Mouse (Mus musculus) activated CD4-positive, CD25-positive, alpha-beta regulatory T cell, adult 4 months (primary cell): ENCODE data around the gene Gm3893. TPM values are rescaled to one million over a fixed set of nuclear protein-coding genes. Genes with fewer than 3 reads are reported as not detected.
"Not testable (repeated sequence)": the region's sequence is repeated elsewhere in the genome, so short reads cannot be mapped to it uniquely, and the experiment has no call there.

Source experiments
- ATAC-seq: one replicate; pipeline ENCODE4 v1.8.0; 2017
- polyA plus RNA-seq, 2 experiments: library from polyadenylated mRNA; unstranded; fragments of 100-300 nt; shearing (Covaris generic); gene quantifications; one replicate each; pipeline ENCODE4 v1.2.1; 2017

Gene Gm3893
- polyA plus RNA-seq, result not detected

DNA sequence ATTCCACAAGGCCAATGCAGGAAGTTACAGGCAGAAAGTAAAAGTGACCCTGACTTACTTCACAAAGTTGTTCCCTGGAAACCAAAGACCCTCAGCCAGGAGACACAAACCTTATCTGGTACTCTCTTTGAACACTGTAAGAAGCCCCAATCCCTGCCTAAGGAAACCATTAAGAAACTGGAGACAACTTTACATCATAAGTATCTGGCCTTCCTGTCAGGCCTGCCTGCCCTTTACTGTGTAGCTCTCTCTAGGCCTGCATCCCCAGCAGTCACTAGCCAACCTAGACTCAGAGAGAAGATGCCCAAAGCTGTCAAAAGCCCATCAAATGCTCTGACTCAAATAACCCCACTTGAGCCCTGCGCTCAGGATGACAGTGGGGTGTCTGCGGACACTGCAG lies at the start of gene Gm3893:
TSS of gene Gm3893 (plus strand) at position 301 of the 400 bp plus-strand sequence.
- ATAC-seq, result not testable (repeated sequence)

DNA sequence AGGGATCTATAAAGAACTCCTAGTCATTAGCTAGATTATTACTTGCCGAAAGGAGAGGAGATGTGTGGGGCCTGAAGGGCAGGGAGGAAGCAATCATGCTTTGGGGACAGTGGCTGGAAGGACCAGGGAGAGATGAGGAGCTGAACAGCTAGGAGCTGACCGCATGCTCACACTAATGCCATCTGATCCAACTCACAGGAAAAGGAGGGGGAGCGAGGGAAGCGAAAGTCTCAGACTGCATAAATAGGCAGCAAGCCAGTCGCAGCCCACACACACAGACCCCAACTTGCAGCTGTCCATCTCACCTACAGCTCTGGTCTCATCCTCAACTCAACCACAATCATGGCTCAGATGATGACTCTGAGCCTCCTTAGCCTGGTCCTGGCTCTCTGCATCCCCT lies 23.5 kb downstream of the Gm3893 start, which contains the start of gene Gm13304:
TSS of gene Gm13304 (plus strand) at position 301 of the 400 bp plus-strand sequence.
- ATAC-seq, result not testable (repeated sequence)

Other genes with a start within 250 kb of the Gm3893 start
- not detected for gene Gm21541, start 187.6 kb upstream of the Gm3893 start, polyA plus RNA-seq
- gene Gm20878, start 149.6 kb upstream of the Gm3893 start, polyA plus RNA-seq, result 1 to 10 TPM in 1 of 2 experiments, not detected in 1; 2.1 TPM
- under 1 TPM in 1 of 2 experiments, not detected in 1; 0.08 TPM for gene Fam205a4, start 125.1 kb upstream of the Gm3893 start, polyA plus RNA-seq
- not detected for gene Gm21093, start 56.5 kb upstream of the Gm3893 start, polyA plus RNA-seq
- under 1 TPM in 1 of 2 experiments, not detected in 1; 0.41 TPM for gene Gm13304, start 23.6 kb downstream of the Gm3893 start, polyA plus RNA-seq
- gene Gm13306, start 62.2 kb downstream of the Gm3893 start, polyA plus RNA-seq, result not detected
- gene Gm13305, start 77.4 kb downstream of the Gm3893 start, polyA plus RNA-seq, result not detected
- gene Gm10600, start 149.4 kb downstream of the Gm3893 start, polyA plus RNA-seq, result not detected
- not detected for gene Ccl21b, start 164.6 kb downstream of the Gm3893 start, polyA plus RNA-seq
- not detected for gene Gm21953, start 203.1 kb downstream of the Gm3893 start, polyA plus RNA-seq
- gene Fam205a3, start 227.1 kb downstream of the Gm3893 start, polyA plus RNA-seq, result not detected